Mouse (Mus musculus): Measurements from ENCODE around the gene Atg101. TPM values are rescaled to one million over a fixed set of nuclear protein-coding genes. Genes with fewer than 3 reads are reported as not detected.
A peak's percentile ranks its signal among the peaks of the same experiment; 100 is the strongest.

The Atg101 gene
- 25.5 and 27.3 TPM in 2 replicates for polyA plus RNA-seq (2015; fragmentation: Nextera tagmentation; extraction: Ambion mirVana)

DNA sequence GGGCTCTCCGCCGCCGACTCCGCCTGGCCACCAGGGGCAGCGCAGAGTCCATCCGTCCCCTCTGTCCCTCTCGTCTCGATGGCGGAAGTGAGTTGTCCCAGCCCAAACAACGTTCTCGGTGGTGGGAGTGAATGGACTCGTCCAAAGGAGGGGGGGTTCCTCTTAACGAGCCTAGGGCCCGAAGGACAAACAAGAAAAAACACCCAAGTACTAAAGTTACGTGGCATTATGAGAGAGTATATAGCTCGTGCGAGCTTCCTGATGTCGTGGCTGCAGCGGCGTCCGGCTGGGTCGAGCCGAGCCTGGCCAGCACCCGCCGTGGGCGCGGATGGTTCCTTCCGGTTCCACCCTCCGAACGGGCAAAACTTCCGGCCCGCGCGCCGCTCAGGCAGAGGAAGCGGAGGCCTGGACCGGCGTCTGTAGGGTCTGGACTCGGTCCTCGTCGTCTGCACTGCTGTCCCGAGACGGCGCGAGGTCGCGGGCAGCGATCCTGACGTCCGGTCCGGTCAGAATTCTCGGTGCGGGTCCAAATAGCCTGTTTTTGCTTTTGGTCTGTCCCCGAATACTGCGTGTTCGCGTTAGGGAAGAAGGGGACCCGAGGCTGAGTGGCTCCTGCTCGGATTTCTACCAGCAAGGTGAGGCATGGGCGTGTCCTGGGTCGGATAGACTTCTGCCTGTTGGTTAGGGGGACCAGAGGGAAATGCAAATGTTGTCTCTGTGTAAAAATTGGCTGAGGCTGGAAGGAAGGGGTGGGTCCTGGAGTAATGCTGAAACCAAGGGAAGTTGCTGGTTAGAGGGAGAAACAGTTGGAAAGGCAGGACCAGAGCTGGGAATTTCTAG, at the start of gene Atg101:
Atg101 (plus strand) TSS at position 362 of the 840 bp plus-strand sequence.
- ATAC-seq (ENCODE audit: insufficient read depth): peak; percentile 95
- peak within 1 kb of the TSS; percentile 79 for H3K27ac ChIP-seq (replicated peaks)

DNA sequence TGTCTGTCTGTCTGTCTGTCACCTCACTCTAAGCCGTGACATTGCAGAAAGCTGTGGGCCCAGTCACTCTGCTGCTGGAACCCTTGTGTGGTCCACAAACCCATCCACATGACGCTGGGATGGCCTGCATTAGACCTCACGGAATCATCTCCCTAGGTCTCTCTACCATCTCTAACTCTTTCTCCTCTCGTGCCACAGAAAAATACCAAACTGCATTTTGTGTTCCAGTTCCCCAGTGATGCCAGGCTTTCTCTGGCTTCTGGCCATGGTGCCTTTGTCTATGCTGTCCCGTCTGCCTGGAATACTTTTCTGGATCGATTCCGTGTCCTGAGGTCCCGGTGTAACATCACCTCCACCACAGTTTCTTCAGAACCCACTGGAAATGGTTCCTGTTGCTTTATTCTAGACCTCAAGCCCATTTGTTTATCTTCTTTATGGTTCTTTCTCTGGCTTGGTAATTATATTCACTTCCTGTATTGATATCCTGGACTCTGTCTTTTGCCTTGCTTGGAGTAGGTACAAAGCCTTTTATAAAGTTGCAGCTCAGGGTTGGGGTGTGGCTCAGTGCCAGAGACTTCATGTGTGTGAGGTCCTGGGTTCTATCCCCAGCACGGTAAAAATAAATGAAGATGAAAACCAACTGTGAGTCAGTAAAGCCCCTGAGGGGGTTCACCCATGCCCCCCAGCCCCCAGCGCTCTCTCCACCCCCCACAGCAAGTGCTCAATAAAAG, 49.3 kb upstream of the Atg101 start:
- Histone ChIP-seq H3K9ac (no peak overlapping the region), H3K4me2 (no peak overlapping the region), H3K27me3 (peaks cover 27% of the 10 kb centered on the region), H3K27ac (replicated peaks) (no peak overlapping the region), H3K4me1 (replicated peaks) (peaks cover 3% of the 10 kb centered on the region; the same call in 1 of the 2 replicates), H3K9me3 (replicated peaks) (no peaks in the 10 kb centered on the region), H3K36me3 (replicated peaks) (no peaks in the 10 kb centered on the region), H3K4me3 (replicated peaks) (no peak overlapping the region)
- no peak for ATAC-seq (ENCODE audit: insufficient read depth)
- 62% methylated on average over 10 of the region's 10 CpGs for WGBS (ENCODE audit: insufficient replicate concordance)

More for the DNA sequence above, at the start of gene Atg101:
- under 1% methylated on average over 61 of the region's 61 CpGs for WGBS (ENCODE audit: insufficient replicate concordance)
- peaks cover 26% of the 10 kb centered on the region for H3K4me1 ChIP-seq (replicated peaks)
- H3K4me2 ChIP-seq: peak within 1 kb of the TSS; percentile 88
- peak within 1 kb of the TSS; percentile 80 for H3K4me3 ChIP-seq (replicated peaks)
- no peaks in the 10 kb centered on the region for H3K9me3 ChIP-seq (replicated peaks)
- H3K9ac ChIP-seq: peak within 1 kb of the TSS; percentile 84
- no peaks in the 10 kb centered on the region for H3K27me3 ChIP-seq
- H3K36me3 ChIP-seq (replicated peaks): peaks cover 27% of the 10 kb centered on the region

DNA sequence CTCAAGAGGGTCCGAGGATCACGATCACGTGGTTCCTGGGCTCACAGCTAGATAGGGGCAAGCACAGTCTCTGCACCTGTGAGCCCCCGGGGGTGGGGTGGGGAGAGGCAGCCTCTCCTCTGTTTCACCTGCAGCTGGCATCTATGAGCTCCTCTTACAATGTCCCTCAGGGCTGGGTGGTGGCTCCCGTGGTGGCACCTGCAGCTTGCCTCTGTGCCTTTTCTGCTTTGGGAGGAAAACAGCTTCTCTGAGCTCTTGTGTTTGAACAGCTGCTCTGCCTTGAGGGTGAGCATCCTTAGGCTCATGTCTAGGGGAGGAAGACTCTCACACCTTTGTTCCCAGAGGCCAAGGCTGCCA, 48.8 kb upstream of the Atg101 start:
- no peak overlapping the region for H3K4me2 ChIP-seq
- no peak overlapping the region for H3K4me3 ChIP-seq (replicated peaks)
- H3K9ac ChIP-seq: no peak overlapping the region
- no peaks in the 10 kb centered on the region for H3K9me3 ChIP-seq (replicated peaks)
- no peaks in the 10 kb centered on the region for H3K36me3 ChIP-seq (replicated peaks)
- peaks cover 3% of the 10 kb centered on the region; the same call in 1 of the 2 replicates for H3K4me1 ChIP-seq (replicated peaks)
- no peak for ATAC-seq (ENCODE audit: insufficient read depth)
- no peak overlapping the region for H3K27ac ChIP-seq (replicated peaks)
- H3K27me3 ChIP-seq: peaks cover 29% of the 10 kb centered on the region
- 33% methylated on average over 5 of the region's 5 CpGs for WGBS (ENCODE audit: insufficient replicate concordance)

DNA sequence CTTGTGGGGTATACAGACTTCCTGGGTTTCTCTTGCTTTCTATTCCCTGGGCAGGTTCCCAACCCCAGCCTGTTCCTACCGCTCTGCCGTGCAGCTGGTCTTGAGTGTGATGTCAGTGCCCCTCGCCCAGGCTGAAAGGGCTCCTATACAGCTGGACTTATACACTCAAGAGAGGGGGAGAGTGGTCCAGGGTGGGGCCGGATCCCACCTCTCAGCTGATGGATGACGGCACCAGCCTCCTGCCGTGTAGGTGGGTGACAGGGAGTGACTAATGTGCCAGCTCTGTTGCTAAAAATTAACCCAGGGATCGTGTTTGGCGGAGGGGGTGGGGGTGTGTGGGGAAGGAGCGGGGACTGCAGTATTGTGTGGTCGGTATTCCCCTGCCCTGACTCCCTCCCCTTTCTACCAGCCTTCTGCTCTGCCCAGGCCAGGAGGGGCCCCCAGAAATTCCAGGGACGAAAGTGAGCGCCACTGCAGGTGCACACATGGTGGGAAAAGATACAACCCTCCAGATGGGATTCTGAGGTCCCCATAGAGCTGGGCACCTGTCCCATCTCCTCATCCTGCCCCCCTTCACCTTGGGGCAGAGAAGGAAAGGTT, 48.2 kb upstream of the Atg101 start:
- Histone ChIP-seq H3K9ac (no peak overlapping the region), H3K9me3 (replicated peaks) (no peaks in the 10 kb centered on the region), H3K27me3 (peaks cover 29% of the 10 kb centered on the region), H3K36me3 (replicated peaks) (no peaks in the 10 kb centered on the region), H3K27ac (replicated peaks) (no peak overlapping the region), H3K4me2 (no peak overlapping the region), H3K4me3 (replicated peaks) (no peak overlapping the region), H3K4me1 (replicated peaks) (peaks cover 4% of the 10 kb centered on the region)
- WGBS (ENCODE audit: insufficient replicate concordance): 31% methylated on average over 12 of the region's 12 CpGs
- no peak for ATAC-seq (ENCODE audit: insufficient read depth)

DNA sequence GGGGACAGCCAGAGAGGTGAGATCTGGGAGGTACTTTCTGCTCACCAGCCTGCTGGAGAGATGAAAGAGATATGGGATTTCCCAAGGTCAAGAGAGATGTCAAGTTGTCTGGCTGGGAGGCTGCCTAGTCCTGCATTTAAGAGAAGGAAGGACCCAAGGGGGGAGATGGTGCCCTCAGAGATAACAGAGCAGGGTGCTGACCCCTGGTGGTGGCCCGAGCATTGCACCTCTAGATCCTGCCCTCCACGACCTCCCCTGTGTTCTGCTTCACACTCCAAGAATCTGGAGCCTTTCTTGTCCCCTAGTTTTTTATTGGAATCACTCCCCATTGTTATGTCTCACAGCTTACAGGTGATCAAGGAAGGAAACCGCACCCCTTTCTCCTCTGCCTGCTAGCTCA, 47.2 kb upstream of the Atg101 start:
- no peaks in the 10 kb centered on the region for H3K9me3 ChIP-seq (replicated peaks)
- H3K4me1 ChIP-seq (replicated peaks): peaks cover 10% of the 10 kb centered on the region
- no peak overlapping the region for H3K4me2 ChIP-seq
- H3K36me3 ChIP-seq (replicated peaks): no peaks in the 10 kb centered on the region
- no peak overlapping the region for H3K9ac ChIP-seq
- H3K4me3 ChIP-seq (replicated peaks): no peak overlapping the region
- H3K27ac ChIP-seq (replicated peaks): no peak overlapping the region
- no peak for ATAC-seq (ENCODE audit: insufficient read depth)
- peaks cover 29% of the 10 kb centered on the region for H3K27me3 ChIP-seq
- 3% methylated on average over 3 of the region's 3 CpGs for WGBS (ENCODE audit: insufficient replicate concordance)

DNA sequence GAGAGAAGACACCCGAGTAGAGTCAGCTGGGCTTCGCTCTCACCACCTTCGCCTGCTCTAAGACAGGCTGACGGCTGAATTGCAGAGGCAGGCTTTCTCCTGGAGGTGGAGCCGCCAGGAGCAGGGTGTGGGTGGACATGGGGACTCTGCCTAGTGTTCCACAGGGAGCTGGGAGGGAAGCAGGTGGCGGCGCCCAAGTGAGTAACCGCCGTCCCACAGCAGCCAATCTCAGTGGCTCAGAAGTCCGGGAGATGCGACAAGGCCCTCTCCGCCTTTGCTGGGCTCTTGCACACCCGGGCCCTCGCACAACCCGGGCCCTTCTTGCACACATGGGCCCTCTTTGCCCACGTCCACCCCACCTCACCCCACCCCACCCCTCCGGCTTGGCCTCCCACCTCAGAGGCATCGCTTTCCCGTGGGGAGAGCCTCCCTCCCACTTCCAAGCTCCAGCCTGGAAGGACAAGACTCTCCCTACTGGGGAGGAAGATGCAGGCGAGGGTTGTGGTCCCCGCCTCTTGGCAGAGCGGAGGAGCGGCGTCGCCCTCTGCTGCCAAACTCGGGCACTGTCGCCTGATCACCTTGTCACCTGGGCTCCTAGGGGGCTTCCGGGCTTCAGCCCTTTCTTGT, 45.1 kb upstream of the Atg101 start:
- peak overlapping the region; percentile 18; the same call in 1 of the 2 replicates for H3K4me2 ChIP-seq

DNA sequence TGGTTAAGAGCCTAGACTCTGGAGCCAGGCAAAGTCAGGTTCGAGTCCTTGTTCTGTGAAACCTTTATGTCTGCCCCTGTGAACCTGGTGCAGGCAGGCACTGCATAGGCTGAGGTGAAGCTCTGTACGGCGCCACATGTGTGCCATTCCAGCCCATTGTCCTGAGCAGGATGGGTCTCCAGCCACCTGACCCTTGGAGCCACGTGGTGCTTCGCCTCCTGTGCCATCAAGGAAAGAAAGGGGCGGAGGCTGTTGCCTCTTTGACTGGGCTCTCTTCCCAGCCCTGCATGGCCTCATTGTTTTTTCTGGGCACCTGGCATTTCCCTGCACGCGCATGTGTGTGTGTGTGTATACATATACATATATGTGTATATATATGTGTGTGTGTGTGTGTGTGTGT, 44.3 kb upstream of the Atg101 start:
- WGBS (ENCODE audit: insufficient replicate concordance): 64% methylated on average over 8 of the region's 8 CpGs
- Histone ChIP-seq H3K4me3 (replicated peaks) (no peak overlapping the region), H3K4me1 (replicated peaks) (peaks cover 15% of the 10 kb centered on the region), H3K9ac (no peak overlapping the region), H3K9me3 (replicated peaks) (no peaks in the 10 kb centered on the region), H3K4me2 (no peak overlapping the region), H3K36me3 (replicated peaks) (no peaks in the 10 kb centered on the region), H3K27me3 (peaks cover 29% of the 10 kb centered on the region), H3K27ac (replicated peaks) (no peak overlapping the region)
- no peak for ATAC-seq (ENCODE audit: insufficient read depth)

More for the DNA sequence above, 45.1 kb upstream of the Atg101 start:
- 9% methylated on average over 28 of the region's 28 CpGs for WGBS (ENCODE audit: insufficient replicate concordance)
- H3K27ac ChIP-seq (replicated peaks): no peak overlapping the region
- no peaks in the 10 kb centered on the region for H3K36me3 ChIP-seq (replicated peaks)
- no peak for ATAC-seq (ENCODE audit: insufficient read depth)
- H3K9me3 ChIP-seq (replicated peaks): no peaks in the 10 kb centered on the region
- no peak overlapping the region for H3K4me3 ChIP-seq (replicated peaks)
- H3K9ac ChIP-seq: no peak overlapping the region
- peaks cover 29% of the 10 kb centered on the region for H3K27me3 ChIP-seq
- peaks cover 11% of the 10 kb centered on the region for H3K4me1 ChIP-seq (replicated peaks)

DNA sequence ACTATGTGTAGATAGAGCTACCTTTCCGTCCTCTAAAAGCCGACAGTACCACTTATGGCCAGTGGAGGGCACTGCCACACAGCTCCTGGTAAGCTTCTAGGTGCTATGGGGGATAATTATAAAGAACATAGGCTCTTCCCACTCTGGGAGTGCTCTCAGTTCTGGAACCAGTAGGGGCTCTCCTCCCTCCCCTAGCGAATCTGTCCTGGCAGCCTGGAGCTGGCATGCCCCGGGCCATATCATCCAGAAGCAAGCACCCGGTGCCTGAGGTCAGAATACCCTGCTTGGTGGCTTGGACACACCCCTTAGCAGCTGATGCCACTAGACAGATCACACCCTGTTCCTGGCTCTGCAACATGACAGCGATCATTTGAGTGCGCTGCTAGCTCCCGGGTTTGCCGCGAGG, 43.3 kb upstream of the Atg101 start:
- Histone ChIP-seq H3K36me3 (replicated peaks) (no peaks in the 10 kb centered on the region), H3K9ac (no peak overlapping the region; the same call in 1 of the 2 replicates), H3K27me3 (peaks cover 26% of the 10 kb centered on the region), H3K4me1 (replicated peaks) (peaks cover 20% of the 10 kb centered on the region), H3K9me3 (replicated peaks) (no peaks in the 10 kb centered on the region), H3K27ac (replicated peaks) (no peak overlapping the region), H3K4me3 (replicated peaks) (peak overlapping the region; percentile 5; the same call in 1 of the 2 replicates), H3K4me2 (peak overlapping the region; percentile 48)
- ATAC-seq (ENCODE audit: insufficient read depth): peak; percentile 54
- WGBS (ENCODE audit: insufficient replicate concordance): 5% methylated on average over 10 of the region's 10 CpGs

DNA sequence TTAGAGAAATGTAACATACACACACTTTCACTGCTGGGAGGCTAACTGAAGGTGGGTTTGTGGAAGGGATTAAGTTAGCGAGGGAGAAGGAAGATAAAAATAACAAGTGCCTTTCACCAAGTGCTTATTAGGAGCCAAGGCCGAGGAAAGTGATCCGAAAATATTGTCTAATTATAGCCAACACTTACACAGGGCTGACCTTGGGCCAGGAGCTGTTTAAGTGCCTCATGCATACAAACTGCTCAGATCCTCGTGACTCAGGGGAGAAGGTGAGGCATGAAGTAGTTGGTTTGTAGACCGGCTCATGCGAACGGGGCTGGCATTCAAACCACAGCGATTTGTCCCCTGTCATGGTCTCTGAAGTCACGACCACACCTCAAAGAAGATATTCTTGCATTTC, 42.8 kb upstream of the Atg101 start:
- H3K4me2 ChIP-seq: peak overlapping the region; percentile 48
- no peaks in the 10 kb centered on the region for H3K36me3 ChIP-seq (replicated peaks)
- peaks cover 26% of the 10 kb centered on the region for H3K27me3 ChIP-seq
- ATAC-seq (ENCODE audit: insufficient read depth): no peak
- no peak overlapping the region for H3K4me3 ChIP-seq (replicated peaks)
- H3K4me1 ChIP-seq (replicated peaks): peaks cover 24% of the 10 kb centered on the region
- no peak overlapping the region for H3K27ac ChIP-seq (replicated peaks)
- no peak overlapping the region; the same call in 1 of the 2 replicates for H3K9ac ChIP-seq
- no peaks in the 10 kb centered on the region for H3K9me3 ChIP-seq (replicated peaks)
- 36% methylated on average over 9 of the region's 9 CpGs for WGBS (ENCODE audit: insufficient replicate concordance)

DNA sequence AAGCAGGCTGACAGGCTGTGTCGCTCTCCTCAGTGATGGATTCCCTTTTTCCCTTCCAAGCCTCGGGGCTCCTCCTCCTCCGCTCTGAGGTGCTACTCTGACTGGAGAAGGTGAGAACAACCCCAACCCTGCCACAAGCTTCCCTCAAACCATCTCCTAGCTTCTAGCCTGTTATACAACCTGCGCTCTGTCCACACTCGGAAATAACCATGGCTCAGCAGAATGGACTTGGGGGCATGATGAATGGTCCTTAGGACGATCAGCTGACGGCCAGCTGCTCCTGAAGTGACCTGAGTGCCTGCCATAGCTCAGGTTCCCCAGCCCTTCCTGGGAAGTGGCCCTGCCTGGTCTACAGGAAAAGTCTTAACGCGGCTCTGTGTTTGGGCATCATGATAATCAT, 42.2 kb upstream of the Atg101 start:
- no peak overlapping the region for H3K4me3 ChIP-seq (replicated peaks)
- H3K4me1 ChIP-seq (replicated peaks): peaks cover 30% of the 10 kb centered on the region
- H3K9me3 ChIP-seq (replicated peaks): no peaks in the 10 kb centered on the region
- H3K27ac ChIP-seq (replicated peaks): no peak overlapping the region
- peaks cover 26% of the 10 kb centered on the region for H3K27me3 ChIP-seq
- no peak overlapping the region for H3K4me2 ChIP-seq
- WGBS (ENCODE audit: insufficient replicate concordance): 59% methylated on average over 9 of the region's 9 CpGs
- no peak for ATAC-seq (ENCODE audit: insufficient read depth)
- no peaks in the 10 kb centered on the region for H3K36me3 ChIP-seq (replicated peaks)
- H3K9ac ChIP-seq: no peak overlapping the region
